Mouse (Mus musculus) neutrophil, adult 5-6 weeks (primary cell): ENCODE results near the gene Olfr262. TPM values are rescaled to one million over a fixed set of nuclear protein-coding genes. Genes with fewer than 3 reads are reported as not detected.
"Not testable (repeated sequence)": the region's sequence is repeated elsewhere in the genome, so short reads cannot be mapped to it uniquely, and the experiment has no call there.

Experiments used
- ATAC-seq: fragments of 151-379, 151-347 bp; 2 replicates; pipeline ENCODE4 v1.8.0; 2017; ENCODE audit warnings: mild to moderate bottlenecking, moderate TSS enrichment; ENCODE audit not compliant: insufficient number of reproducible peaks, poor library complexity, low FRiP score, severe bottlenecking; ENCODE audit errors: extremely low read depth
- total RNA-seq: library from RNA; stranded (forward); fragments of 200-1000 nt; gene quantifications from 2 replicates; pipeline ENCODE4 v1.2.3, GENCODE M21; 2017

Olfr262 gene
- total RNA-seq = not detected in 2 replicates

GRCm38 (mm10) chr19:12241559-12241958 lies at the start of gene Olfr262:
Gene Olfr262 (minus strand): TSS chr19:12241659.
- no peak for ATAC-seq

- no peak for ATAC-seq
These were observed 38.1 kb upstream of the Olfr262 start, which contains the start of gene Olfr1434 for GRCm38 (mm10) chr19:12279554-12279953. Gene Olfr1434 (plus strand): TSS chr19:12279854.

GRCm38 (mm10) chr19:12260732-12261131 lies 19.3 kb upstream of the Olfr262 start, which contains the start of gene Olfr235:
Gene Olfr235 (plus strand): TSS chr19:12261032.
- ATAC-seq = no peak

GRCm38 (mm10) chr19:12232496-12232895 lies 9.0 kb downstream of the Olfr262 start, which contains the start of gene Olfr1432:
Gene Olfr1432 (minus strand): TSS chr19:12232596.
- ATAC-seq = not testable (repeated sequence)

- no peak for ATAC-seq
These were observed 41.1 kb downstream of the Olfr262 start, which contains the start of gene Olfr1431 for GRCm38 (mm10) chr19:12200334-12200733. Gene Olfr1431 (plus strand): TSS chr19:12200634.

GRCm38 (mm10) chr19:12199076-12199475 lies 42.4 kb downstream of the Olfr262 start:
- not testable (repeated sequence) for ATAC-seq

Other genes starting within 250 kb of the Olfr262 start
- gene Olfr1423, start 200.3 kb downstream of the Olfr262 start, total RNA-seq = not detected in 2 replicates
- not detected in 2 replicates for gene Olfr1424, start 179.0 kb downstream of the Olfr262 start, total RNA-seq
- gene Olfr1425, start 163.9 kb downstream of the Olfr262 start, total RNA-seq = 1.3 TPM in 1 of 2 replicates, not detected in the other
- not detected in 2 replicates for gene Olfr1426, start 149.6 kb downstream of the Olfr262 start, total RNA-seq
- gene Olfr1427, start 138.3 kb downstream of the Olfr262 start, total RNA-seq = not detected in 2 replicates
- gene Olfr1428, start 125.8 kb downstream of the Olfr262 start, total RNA-seq = not detected in 2 replicates
- gene Olfr76, start 118.5 kb downstream of the Olfr262 start, total RNA-seq = not detected in 2 replicates
- gene Olfr1555-ps1, start 71.5 kb downstream of the Olfr262 start, total RNA-seq = not detected in 2 replicates
- gene Olfr1431, start 41.0 kb downstream of the Olfr262 start, total RNA-seq = not detected in 2 replicates
- not detected in 2 replicates for gene Olfr1432, start 9.1 kb downstream of the Olfr262 start, total RNA-seq
- gene Olfr235, start 19.4 kb upstream of the Olfr262 start, total RNA-seq = 0.12 TPM in 1 of 2 replicates, not detected in the other
- gene Olfr1434, start 38.2 kb upstream of the Olfr262 start, total RNA-seq = not detected in 2 replicates
- not detected in 2 replicates for gene Olfr1436, start 57.5 kb upstream of the Olfr262 start, total RNA-seq
- 0.12 TPM in 1 of 2 replicates, not detected in the other for gene Olfr1437, start 83.4 kb upstream of the Olfr262 start, total RNA-seq
- not detected in 2 replicates for gene Olfr1438-ps1, start 94.3 kb upstream of the Olfr262 start, total RNA-seq
- not detected in 2 replicates for gene Olfr1440, start 145.6 kb upstream of the Olfr262 start, total RNA-seq
- not detected in 2 replicates for gene Olfr1441, start 175.8 kb upstream of the Olfr262 start, total RNA-seq
- not detected in 2 replicates for gene Pfpl, start 186.2 kb upstream of the Olfr262 start, total RNA-seq
- gene Mpeg1, start 219.1 kb upstream of the Olfr262 start, total RNA-seq = 276 and 282 TPM in 2 replicates